8 mouse cellular contexts compared by ENCODE assay signal in the genomic region with DNA sequence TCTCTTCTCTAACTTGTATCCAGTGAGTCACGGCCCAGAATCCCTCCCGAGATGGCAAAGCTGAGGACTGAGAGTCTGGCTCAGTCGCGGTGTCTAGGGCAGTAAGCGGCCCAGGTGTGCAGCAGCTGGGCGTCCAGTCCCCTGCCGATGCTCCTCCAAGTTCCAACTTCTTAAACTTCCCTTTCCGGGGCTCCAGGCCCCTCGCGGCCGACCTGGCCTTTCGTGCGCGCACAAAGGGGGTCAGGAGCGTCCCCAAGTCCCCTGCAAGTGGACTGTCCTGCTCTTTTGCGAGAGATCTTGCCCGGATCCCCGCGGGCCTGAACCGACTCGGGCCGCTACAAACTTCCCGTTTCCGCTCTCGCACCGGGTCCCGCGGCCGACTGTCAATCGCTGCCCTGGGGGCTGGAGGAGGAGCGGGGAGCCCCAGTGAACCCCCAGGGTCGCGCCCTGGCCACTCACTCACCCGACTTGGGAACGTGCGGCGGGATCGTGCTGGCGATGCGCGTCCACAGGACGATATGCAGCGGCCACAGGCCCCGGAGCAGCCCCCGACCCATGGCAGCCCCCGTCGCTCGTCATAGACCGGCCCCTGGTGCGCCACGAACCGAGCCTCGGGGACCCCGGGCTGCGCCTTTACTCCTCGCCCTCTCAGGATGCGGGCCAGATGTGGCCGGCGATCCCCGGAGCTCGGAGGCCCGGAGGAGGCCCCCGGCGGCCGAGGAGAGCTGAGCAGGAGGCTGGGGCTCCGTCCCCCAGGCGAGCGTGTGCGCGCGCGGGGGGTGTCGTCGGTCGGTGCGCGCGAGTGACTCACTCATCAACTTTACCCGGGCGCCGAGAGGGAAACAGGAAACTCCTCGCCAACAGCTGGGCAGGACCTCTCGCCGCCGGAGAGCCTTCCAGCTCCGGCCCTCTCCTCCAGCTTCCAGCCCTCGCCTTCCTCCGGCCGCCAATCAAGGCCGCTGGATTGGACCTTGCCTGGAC. TPM values are rescaled to one million over a fixed set of nuclear protein-coding genes. Genes with fewer than 3 reads are reported as not detected.
DNase-seq lines count a peak whose midpoint lies in the region; ATAC-seq and TF ChIP-seq lines count a peak whose summit lies in the region.

A gene (minus strand): TSS at position 880 of the 981 bp plus-strand sequence.

- peak within 1 kb of the TSS; percentile 100 for H3K27ac ChIP-seq in lung, postnatal 0 days (ENCODE audit: low read length)

- H3K4me1 ChIP-seq in lung, postnatal 0 days (ENCODE audit: insufficient read depth, low read depth, low read length), result peaks cover 9% of the 10 kb centered on the region; the same call in 1 of the 2 replicates

- H3K36me3 ChIP-seq in lung, postnatal 0 days (ENCODE audit: insufficient read depth, low read length), result no peaks in the 10 kb centered on the region

- peak; percentile 81 to 86 for DNase-seq in CD8-positive naive resting alpha-beta T cell, adult 2 months (ENCODE audit: low read depth in 2 of 2, low spot score in 2 of 2)
- DNase-seq in brain, embryonic 14.5 days (ENCODE audit: low read depth), result peak; percentile 62
- peak; percentile 73 for DNase-seq in forelimb bud, embryonic 11.5 days (ENCODE audit: low read depth, low spot score)
- DNase-seq in heart, postnatal 4 days, result peak; percentile 88
- peak in 1 of 2 experiments; percentile 30 for DNase-seq in layer of hippocampus, adult 8-10 months (ENCODE audit: low spot score in 2 of 2)
- peak; percentile 98 for DNase-seq in lung, postnatal 0 days (ENCODE audit: low spot score)
- peak; percentile 79 for DNase-seq in ovary, adult 18-20 months (ENCODE audit: low spot score)
- peak; percentile 76 to 84 for DNase-seq in thymus, postnatal 10 days (ENCODE audit: low spot score in 2 of 2)

- H3K4me3 ChIP-seq in lung, postnatal 0 days (ENCODE audit: low read depth, low read length), result peak within 1 kb of the TSS; percentile 97

- ATAC-seq in lung, postnatal 0 days, result peak; percentile 94

- no peaks in the 10 kb centered on the region for H3K27me3 ChIP-seq in lung, postnatal 0 days (replicated peaks; ENCODE audit: insufficient read depth, low read length)

- TF ChIP-seq POLR2A in brain, embryonic 14.5 days (IDR thresholded peaks at IDR 0.05; ENCODE audit: borderline replicate concordance, extremely low read depth, insufficient read depth, insufficient read length, poor library complexity, severe bottlenecking), result no peak

- H3K9ac ChIP-seq in lung, postnatal 0 days (replicated peaks; ENCODE audit: low read depth), result peak within 1 kb of the TSS; percentile 99

- no peak for TF ChIP-seq EP300 in lung, postnatal 0 days (IDR thresholded peaks at IDR 0.05)

- TF ChIP-seq CTCF in brain, embryonic 14.5 days (IDR thresholded peaks at IDR 0.05; ENCODE audit: borderline replicate concordance, extremely low read depth, insufficient read depth, insufficient read length), result no peak
- peak; percentile 43 for TF ChIP-seq CTCF in lung, postnatal 0 days (IDR thresholded peaks at IDR 0.05)

- under 1% methylated on average over 82 of the region's 90 CpGs for WGBS in lung, postnatal 0 days

- H3K9me3 ChIP-seq in lung, postnatal 0 days (ENCODE audit: low read length), result no peaks in the 10 kb centered on the region

- H3K4me2 ChIP-seq in lung, postnatal 0 days (replicated peaks; ENCODE audit: low read depth, low read length), result peak within 1 kb of the TSS; percentile 61

RNA-seq across cellular contexts. Expression of the gene that starts here (rescaled TPM):
- polyA plus RNA-seq in brain, embryonic 14.5 days (2012; rRNA removed), result 9.1 and 13.6 TPM in 2 replicates
- total RNA-seq in heart, postnatal 4 days (2021), result 10 to 100 TPM; 59.7 to 59.9 TPM
- 10 to 100 TPM; 12.2 to 46.7 (median 26.0) TPM for total RNA-seq in layer of hippocampus, adult 8-10 months (2022)
- polyA plus RNA-seq in lung, postnatal 0 days (2015; fragmentation: Nextera tagmentation; extraction: Ambion mirVana), result 62.2 and 68.0 TPM in 2 replicates
